Mouse (Mus musculus): Measurements from ENCODE around the gene Hs2st1.
A peak's percentile ranks its signal among the peaks of the same experiment; 100 is the strongest.

DNA sequence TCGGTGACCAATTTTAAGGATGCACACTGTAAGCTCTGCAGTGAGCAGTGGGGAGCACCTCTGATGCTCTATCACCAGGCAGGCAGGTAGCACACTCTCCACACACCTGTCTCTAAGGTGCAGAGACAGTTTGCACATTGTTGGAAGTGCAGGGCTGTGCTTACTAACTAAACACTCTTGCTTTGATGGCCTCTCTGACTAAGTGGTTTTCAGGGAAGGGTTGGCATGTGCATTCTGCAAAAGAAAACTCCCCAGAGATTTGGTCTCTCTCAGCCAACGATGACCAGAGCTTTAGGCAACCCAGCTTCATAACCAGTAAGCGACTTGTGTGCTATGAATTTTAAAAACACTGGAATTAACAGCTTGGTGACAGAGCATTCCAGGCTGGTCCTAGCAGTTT, 29.2 kb downstream of the Hs2st1 start:
- TF ChIP-seq USF1 (IDR thresholded peaks at IDR 0.05; ENCODE audit: low read depth, low read length) = no peak
- 0 out of 4 replicates have a peak, but pooled peaks of 1 of the 2 experiments have one; percentile 0 for TF ChIP-seq CTCF (conservative IDR thresholded peaks at IDR 0.05 in 1 of 2, IDR thresholded peaks at IDR 0.05 in 1 of 2; ENCODE audit: low read depth in 2 of 2, low read length in 2 of 2)
- TF ChIP-seq RCOR1 (conservative IDR thresholded peaks at IDR 0.05; ENCODE audit: low read depth, low read length) = no peak
- TF ChIP-seq BHLHE40 (IDR thresholded peaks at IDR 0.05; ENCODE audit: low read depth, low read length) = no peak
- TF ChIP-seq TCF12 (IDR thresholded peaks at IDR 0.05; ENCODE audit: low read depth, low read length) = no peak
- no peak for TF ChIP-seq E2F4 (IDR thresholded peaks at IDR 0.05; ENCODE audit: insufficient replicate concordance, low read depth, low read length)
- no peak for TF ChIP-seq CHD2 (IDR thresholded peaks at IDR 0.05; ENCODE audit: low read length)
- no peak for TF ChIP-seq ETS1 (conservative IDR thresholded peaks at IDR 0.05; ENCODE audit: low read depth, low read length)
- TF ChIP-seq ZMIZ1 (IDR thresholded peaks at IDR 0.05; ENCODE audit: low read depth, low read length) = no peak
- TF ChIP-seq MAX (IDR thresholded peaks at IDR 0.05; ENCODE audit: low read length) = no peak
- TF ChIP-seq CHD1 (IDR thresholded peaks at IDR 0.05; ENCODE audit: low read depth, low read length) = no peak
- TF ChIP-seq POLR2A (IDR thresholded peaks at IDR 0.05; ENCODE audit: low read depth, low read length) = no peak

Measured in CH12.LX (cell line).